Mouse (Mus musculus): ENCODE data around the gene Dock9.

Dock9 gene

GRCm38 (mm10) chr14:121504781-121505484 is 292.7 kb downstream of the Dock9 start, which contains the start of gene Slc15a1:
Gene Slc15a1, minus strand, starts transcription at chr14:121505252.
- no peak for DNase-seq (ENCODE audit: low read depth)

GRCm38 (mm10) chr14:121500577-121500976 is 297.1 kb downstream of the Dock9 start:
- no peak for DNase-seq (ENCODE audit: low read depth)

DNA sequence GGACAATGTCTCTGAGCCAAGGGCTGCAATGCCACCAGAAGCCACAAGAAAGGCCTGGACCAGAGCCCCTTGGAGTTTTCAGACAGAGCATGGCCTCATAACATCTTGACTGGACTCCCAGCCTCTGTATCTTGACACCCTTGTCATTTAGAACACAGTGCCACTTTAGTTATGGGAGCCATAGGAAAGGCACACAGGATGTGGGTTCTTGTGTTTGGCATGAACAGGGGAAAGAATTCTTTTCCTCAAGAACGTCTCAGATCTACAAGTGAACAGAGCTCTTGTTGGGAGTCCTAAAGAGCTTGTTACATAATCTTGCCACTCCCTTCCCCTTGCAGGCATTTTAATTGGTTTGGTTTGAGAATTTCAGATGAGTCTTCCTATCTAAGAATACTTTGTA is 297.9 kb downstream of the Dock9 start:
- DNase-seq (ENCODE audit: low read depth): no peak

- no peak for DNase-seq (ENCODE audit: low read depth)
Observed at GRCm38 (mm10) chr14:121497800-121498199, 299.8 kb downstream of the Dock9 start.

GRCm38 (mm10) chr14:121495741-121496140 is 301.9 kb downstream of the Dock9 start:
- no peak for DNase-seq (ENCODE audit: low read depth)

- DNase-seq (ENCODE audit: low read depth): no peak
Observed at GRCm38 (mm10) chr14:121495120-121495519, 302.5 kb downstream of the Dock9 start.

DNA sequence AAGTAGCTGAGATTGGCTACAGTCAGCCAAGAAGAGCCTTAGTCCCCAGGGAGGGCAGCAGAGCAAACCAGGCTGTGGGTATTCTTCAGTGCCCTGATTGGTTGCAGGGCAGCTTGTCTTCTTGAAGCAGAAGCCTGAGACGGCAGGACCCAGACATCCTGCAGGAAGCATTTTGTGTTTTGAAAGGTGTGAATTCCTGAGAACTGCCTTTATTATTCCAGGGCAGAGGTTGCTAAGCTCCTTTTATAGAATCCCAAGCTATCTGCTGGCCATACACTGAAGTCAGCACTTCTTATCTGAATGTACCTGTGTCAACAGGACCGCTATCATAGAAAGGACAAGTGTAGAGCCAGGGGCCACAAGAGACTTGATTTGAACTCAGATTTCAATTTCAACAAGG is 303.4 kb downstream of the Dock9 start:
- DNase-seq (ENCODE audit: low read depth): no peak

DNA sequence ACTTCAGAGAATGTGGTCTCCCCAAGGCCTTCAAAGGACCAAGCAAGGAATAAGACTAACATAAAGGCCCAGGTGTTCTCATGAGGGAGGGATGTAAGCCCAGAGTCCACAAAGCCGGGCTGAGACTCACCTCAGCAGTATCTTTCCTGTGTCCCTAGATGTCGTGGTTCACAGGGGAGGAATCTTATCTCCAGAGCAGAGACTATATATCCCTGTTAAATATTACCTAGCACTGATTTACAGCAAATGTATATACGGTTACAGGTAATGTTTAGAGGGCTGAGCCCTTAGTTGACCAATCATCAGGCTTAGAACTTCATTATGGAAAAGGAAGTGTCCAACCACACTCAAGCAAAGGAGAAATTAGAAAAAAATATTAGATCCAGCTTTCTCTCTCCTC is 303.9 kb downstream of the Dock9 start:
- DNase-seq (ENCODE audit: low read depth): no peak

DNA sequence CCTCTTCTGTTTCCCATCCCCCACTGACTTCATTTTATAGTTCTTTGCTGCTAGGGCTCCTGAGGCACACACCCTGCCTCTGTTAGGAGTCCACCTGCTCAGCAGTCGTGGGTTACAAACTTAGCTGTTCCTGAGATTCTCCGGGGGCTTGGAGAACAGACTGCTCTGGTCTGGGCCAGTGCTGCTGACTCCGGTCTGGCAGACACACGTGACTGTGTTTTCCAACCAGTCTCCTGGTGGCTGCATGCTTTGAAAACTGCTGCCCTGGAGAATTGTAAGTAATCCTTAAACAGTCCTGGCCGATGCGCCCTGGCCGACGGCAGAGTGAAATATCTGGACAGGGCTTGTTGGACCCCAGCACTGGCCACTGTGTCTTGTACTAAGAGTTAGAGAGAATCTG is 305.3 kb downstream of the Dock9 start:
- DNase-seq (ENCODE audit: low read depth): no peak
